ENCODE assay signal across 20 mouse cellular contexts in genomic region chr12:25869846-25870245, GRCm38 (mm10).
DNase-seq lines count a peak whose midpoint lies in the region; ATAC-seq lines count a peak whose summit lies in the region.
"Had no signal": no experiment of that assay in that cellular context is flagged by ENCODE, and none has a peak within 500 bp of the region (broad histone marks: within the 10 kb centered on the region; RNA-seq: fewer than 3 reads in every experiment).

No protein-coding gene starts in this region.

- peak; percentile 47; the same call in 1 of the 2 replicates for ATAC-seq in cerebellum, adult (ENCODE audit: insufficient number of reproducible peaks, low FRiP score, low TSS enrichment)
- ATAC-seq: inflammation-experienced regulatory T-cells, adult 6 months; midbrain, embryonic 16.5 days had no signal

- intact Hi-C loops in heart, postnatal 10 days (cut with DNase I) = loop anchor here (10.0 kb wide), 1 partner anchor 445 kb away; no protein-coding TSS in a partner anchor

- DNase-seq in cerebellum, postnatal 4 days (ENCODE audit: low spot score in 2 of 2) = no peak
- DNase-seq in heart, adult 11 months = peak; percentile 7
- no peak for DNase-seq in heart, postnatal 10 days
- peak; percentile 74 for DNase-seq in cerebellum, adult 9-10 months
- DNase-seq in layer of hippocampus, postnatal 14 days (ENCODE audit: low spot score in 2 of 2) = no peak
- no peak for DNase-seq in urinary bladder, postnatal 14 days (ENCODE audit: low spot score)
- DNase-seq: adrenal gland, adult 8-10 months; gastrocnemius, postnatal 14 days; heart, adult 18-20 months; heart, postnatal 4 days; kidney, adult 11 months; kidney, postnatal 25 days; lung, embryonic 14.5 days; lung, postnatal 14 days; right cerebral cortex, postnatal 4 days; thymus, adult 2 months; thymus, postnatal 4 days had no signal

Comparison
In these comparisons a context has a peak if more than half of its experiments do, and no peak if none do; other contexts are left out.
1. DNase-seq: peak in heart, adult 11 months (single experiment) and cerebellum, adult 9-10 months (single experiment); none in cerebellum, postnatal 4 days (0 of 2), heart, postnatal 10 days (0 of 2), layer of hippocampus, postnatal 14 days (0 of 2) and urinary bladder, postnatal 14 days (single experiment).